Mouse (Mus musculus): ENCODE data around the gene Ctso.

GRCm38 (mm10) chr3:81931695-81932094, 706 bp upstream of the Ctso start:
- no peak for TF ChIP-seq CTCF (IDR thresholded peaks at IDR 0.05; ENCODE audit: low read depth, low read length)
- no peak for TF ChIP-seq POLR2A (IDR thresholded peaks at IDR 0.05; ENCODE audit: insufficient read depth, low read length)

All from ES-Bruce4 (cell line).